Mouse (Mus musculus) E14TG2a.4 (cell line): Measurements from ENCODE around the gene Fam205a4.
"Not testable (repeated sequence)": the region's sequence is repeated elsewhere in the genome, so short reads cannot be mapped to it uniquely, and the experiment has no call there.

ENCODE experiments used
- H3K27me3 ChIP-seq: 2 replicates; pipeline ENCODE4 v1.6.1; 2014; ENCODE audit warnings: low read length, control low read depth; ENCODE audit not compliant: insufficient read depth
- H3K36me3 ChIP-seq: 2 replicates; pipeline ENCODE4 v1.6.1; 2014; ENCODE audit warnings: low read length, control low read depth; ENCODE audit not compliant: insufficient read depth
- H3K4me1 ChIP-seq: replicated peaks from 2 replicates; pipeline ENCODE4 v1.6.1; 2014; ENCODE audit warnings: low read depth, low read length, control low read depth
- H3K4me3 ChIP-seq: replicated peaks from 2 replicates; pipeline ENCODE4 v1.5.1; 2014; ENCODE audit warnings: mild to moderate bottlenecking, low read length
- H3K9me3 ChIP-seq: 2 replicates; pipeline ENCODE4 v1.6.1; 2014; ENCODE audit warnings: low read length, control low read depth

Gene Fam205a4

GRCm38 (mm10) chr4:41965758-41966157 lies at the start of gene Fam205a4:
Gene Fam205a4, plus strand, starts transcription at chr4:41966058.
- H3K27me3 ChIP-seq, H3K4me3 ChIP-seq, H3K4me1 ChIP-seq, H3K36me3 ChIP-seq, H3K9me3 ChIP-seq: not testable (repeated sequence)

- H3K9me3 ChIP-seq, H3K4me3 ChIP-seq, H3K36me3 ChIP-seq, H3K4me1 ChIP-seq, H3K27me3 ChIP-seq: not testable (repeated sequence)
These were observed 24.6 kb upstream of the Fam205a4 start, which contains the start of gene Gm20878 for GRCm38 (mm10) chr4:41941272-41941671. Gene Gm20878, plus strand, starts transcription at chr4:41941572.
